Mouse (Mus musculus): ENCODE measurements at regions not wholly inside any gene's neighbourhood (a gene's known extent, or its start where the extent isn't known, plus 50 kb on each side); places are given as distances from the start of the nearest gene placed in this dataset.

DNA sequence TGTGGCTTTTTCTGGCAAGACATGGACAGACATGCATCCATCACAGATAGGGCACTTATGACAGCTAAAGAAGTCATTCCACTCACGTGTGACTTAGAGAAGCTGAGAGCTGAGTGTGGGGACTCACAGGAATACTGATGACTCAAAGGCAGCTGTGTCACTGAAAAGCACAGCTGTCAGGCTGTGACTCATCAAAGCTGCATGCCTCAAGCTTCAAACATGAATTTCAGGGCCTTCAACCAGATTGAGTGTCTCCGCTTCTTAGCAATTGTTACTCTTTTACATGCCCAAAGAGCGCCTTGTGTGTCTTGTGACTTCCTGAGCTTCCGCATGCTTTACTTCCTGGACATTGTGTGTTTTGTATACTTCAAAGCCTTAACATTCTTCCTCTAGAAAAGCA is 276.2 kb upstream of the Chrm3 start:
- TF ChIP-seq CTCF (IDR thresholded peaks at IDR 0.05; ENCODE audit: borderline replicate concordance, extremely low read depth, insufficient read depth, insufficient read length) (no peak), POLR2A (IDR thresholded peaks at IDR 0.05; ENCODE audit: borderline replicate concordance, extremely low read depth, insufficient read depth, insufficient read length, poor library complexity, severe bottlenecking) (no peak)

Measured in brain, embryonic 14.5 days (tissue).